Mouse (Mus musculus) stomach, postnatal 0 days (tissue): ENCODE measurements at regions not wholly inside any gene's neighbourhood (a gene's known extent, or its start where the extent isn't known, plus 50 kb on each side); places are given as distances from the start of the nearest gene placed in this dataset.

ENCODE experiments used
- CTCF ChIP-seq: IDR thresholded peaks from 2 replicates; pipeline ENCODE4 v1.5.1; 2016; ENCODE audit warnings: antibody characterized with exemption, low read depth, mild to moderate bottlenecking, moderate library complexity
- EP300 ChIP-seq: optimal IDR thresholded peaks from 2 replicates; pipeline ENCODE3; 2016; ENCODE audit warnings: antibody characterized with exemption

GRCm38 (mm10) chr8:57402200-57402599 lies 53.5 kb upstream of the Scrg1 start:
- TF ChIP-seq CTCF (no peak), EP300 (no peak)
